Mouse (Mus musculus) hematopoietic stem cell, adult 5-6 weeks (primary cell): ENCODE results near the gene Sv2a. TPM values are rescaled to one million over a fixed set of nuclear protein-coding genes. Genes with fewer than 3 reads are reported as not detected.
"Not testable (repeated sequence)": the region's sequence is repeated elsewhere in the genome, so short reads cannot be mapped to it uniquely, and the experiment has no call there.

Experiments
- ATAC-seq, 2 experiments: fragments of 125-278 bp in 1 of 2; replicated peaks in 1 of 2; 2 replicates each; pipeline ENCODE4 v1.8.0; 2016 to 2017; ENCODE audit warnings: inconsistent platforms in 2 of 2, mild to moderate bottlenecking in 2 of 2, moderate number of reproducible peaks in 2 of 2, low read depth in 1 of 2, moderate TSS enrichment in 1 of 2; ENCODE audit not compliant: low FRiP score in 2 of 2, poor library complexity in 2 of 2, severe bottlenecking in 2 of 2, insufficient read depth in 1 of 2, low TSS enrichment in 1 of 2
- total RNA-seq: library from RNA; stranded (forward); fragments of 172-1452, 232-1000 nt; gene quantifications from 2 replicates; pipeline ENCODE4 v1.2.3, GENCODE M21; 2017

The Sv2a gene
- total RNA-seq, 1 experiment from 2014 or later = 1.2 TPM

DNA sequence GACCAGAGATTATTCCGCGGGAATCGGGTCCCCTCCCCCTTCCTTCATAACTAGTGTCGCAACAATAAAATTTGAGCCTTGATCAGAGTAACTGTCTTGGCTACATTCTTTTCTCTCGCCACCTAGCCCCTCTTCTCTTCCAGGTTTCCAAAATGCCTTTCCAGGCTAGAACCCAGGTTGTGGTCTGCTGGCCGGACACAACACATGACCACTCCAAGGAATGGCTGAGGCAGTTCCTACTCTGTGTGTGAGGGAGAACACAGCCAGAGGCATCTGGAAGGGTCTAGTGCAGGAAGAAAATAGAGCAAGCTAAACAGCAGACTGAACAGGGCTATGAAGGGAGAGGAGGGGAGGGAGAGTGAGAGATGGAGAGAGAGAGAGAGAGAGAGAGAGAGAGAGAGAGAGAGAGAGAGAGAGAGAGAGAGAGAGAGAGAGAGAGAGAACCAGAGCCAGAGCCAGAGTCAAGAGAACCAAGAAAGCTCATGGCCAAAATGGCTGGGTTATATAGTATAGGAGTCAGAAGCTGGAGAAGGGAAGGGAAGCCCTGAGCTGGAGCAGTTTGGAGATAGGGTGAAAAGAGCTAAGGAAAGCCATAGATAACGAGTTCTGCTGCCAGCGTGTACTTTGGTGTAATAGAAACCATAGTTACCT, 17.8 kb downstream of the Sv2a start:
- not testable (repeated sequence) for ATAC-seq

DNA sequence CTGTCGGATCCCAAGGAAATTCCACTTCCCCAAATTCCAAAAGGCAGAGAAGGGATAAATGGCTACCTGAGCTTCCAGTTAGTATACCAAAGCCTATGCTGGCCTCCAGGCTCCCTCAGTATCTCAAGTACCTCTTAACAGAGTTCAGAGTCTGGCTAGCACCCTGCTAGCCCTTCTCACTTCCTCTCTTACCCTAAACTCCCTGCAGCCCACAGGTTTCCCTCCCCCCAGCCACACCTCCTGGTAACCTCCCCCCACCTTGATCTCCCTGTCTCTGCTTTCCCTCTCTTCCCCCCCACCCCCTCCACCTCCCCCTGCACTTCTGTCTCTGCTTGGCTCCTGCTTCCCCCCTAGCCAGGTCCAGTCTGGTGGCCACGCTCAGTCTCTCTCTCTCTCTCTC, 18.8 kb downstream of the Sv2a start:
- ATAC-seq = no peak

GRCm38 (mm10) chr3:96207819-96208218, 26.9 kb downstream of the Sv2a start:
- no peak for ATAC-seq

DNA sequence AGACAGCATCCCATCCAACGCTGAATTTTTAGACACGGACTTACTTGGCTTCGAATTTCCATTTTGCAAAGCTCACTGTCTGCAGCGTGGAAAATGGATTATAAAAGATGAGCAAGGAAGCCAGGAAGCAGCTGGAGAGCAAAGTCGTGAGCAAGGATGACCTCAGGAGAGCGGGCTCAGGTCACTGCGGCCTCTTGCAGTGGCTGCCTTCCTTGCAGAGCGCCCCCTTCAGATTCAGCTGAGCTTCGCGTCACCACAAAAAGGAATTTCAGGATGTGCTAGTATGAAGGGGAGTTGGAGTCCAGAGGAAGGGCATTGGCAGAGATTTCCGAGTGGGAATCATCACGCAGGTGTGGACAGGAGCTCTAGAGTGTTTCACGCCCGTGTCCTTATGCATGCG, 28.3 kb downstream of the Sv2a start:
- no peak for ATAC-seq

GRCm38 (mm10) chr3:96219191-96219641, 38.3 kb downstream of the Sv2a start:
- peak; percentile 2 to 19; a peak in 1 of 4 replicates for ATAC-seq

GRCm38 (mm10) chr3:96219661-96220130, 38.7 kb downstream of the Sv2a start, which contains the start of the genes Bola1 and Hist2h2ab:
Gene Bola1 (minus strand): TSS chr3:96219709.
Gene Hist2h2ab (plus strand): TSS chr3:96219865.
- peak; percentile 57 to 68 for ATAC-seq

DNA sequence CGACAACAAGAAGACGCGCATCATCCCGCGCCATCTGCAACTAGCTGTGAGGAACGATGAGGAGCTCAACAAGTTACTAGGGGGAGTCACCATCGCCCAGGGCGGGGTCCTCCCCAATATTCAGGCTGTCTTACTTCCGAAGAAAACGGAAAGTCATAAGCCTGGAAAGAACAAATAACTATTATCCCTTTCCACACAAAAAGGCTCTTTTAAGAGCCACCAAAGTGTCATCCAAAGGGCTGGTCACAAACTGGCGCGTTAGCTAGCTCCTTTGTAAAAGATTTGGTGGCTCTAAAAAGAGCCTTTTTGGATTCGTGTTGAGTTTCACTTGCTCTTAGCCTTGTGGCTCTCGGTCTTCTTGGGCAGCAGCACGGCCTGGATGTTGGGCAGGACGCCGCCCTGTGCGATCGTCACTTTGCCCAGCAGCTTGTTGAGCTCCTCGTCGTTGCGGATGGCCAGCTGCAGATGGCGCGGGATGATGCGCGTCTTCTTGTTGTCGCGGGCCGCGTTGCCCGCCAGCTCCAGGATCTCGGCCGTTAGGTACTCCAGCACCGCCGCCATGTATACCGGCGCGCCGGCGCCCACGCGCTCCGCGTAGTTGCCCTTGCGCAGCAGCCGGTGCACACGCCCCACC, 39.3 kb downstream of the Sv2a start:
- not testable (repeated sequence) for ATAC-seq

- ATAC-seq = peak; percentile 78 to 88
Observed at GRCm38 (mm10) chr3:96220765-96221639, 40.1 kb downstream of the Sv2a start, which contains the start of the genes Hist2h2ac and Hist2h2be. Gene Hist2h2ac (minus strand): TSS chr3:96220880. Gene Hist2h2be (plus strand): TSS chr3:96221119.

DNA sequence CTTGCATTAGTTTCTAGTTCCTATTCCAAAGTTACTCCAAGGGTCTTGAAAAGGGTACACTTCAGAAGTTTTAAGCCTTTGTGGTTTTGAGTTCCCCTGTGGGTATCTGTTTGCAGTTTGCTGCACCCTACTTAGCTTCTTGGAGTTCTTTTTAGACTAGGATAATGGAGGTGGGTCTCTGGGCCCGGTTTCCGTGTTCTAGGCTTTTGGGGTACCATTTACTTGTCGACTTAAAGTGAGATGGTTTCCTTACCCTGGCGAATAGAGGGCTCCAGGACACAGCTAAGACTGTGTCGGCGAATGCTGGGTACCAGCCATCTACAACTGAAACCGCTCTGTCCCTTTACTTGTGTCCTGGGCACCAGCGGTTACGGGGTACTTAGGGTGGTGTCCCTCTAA, 40.7 kb downstream of the Sv2a start:
- no peak for ATAC-seq

- ATAC-seq = no peak
Observed at GRCm38 (mm10) chr3:96222774-96223173, 41.8 kb downstream of the Sv2a start.

DNA sequence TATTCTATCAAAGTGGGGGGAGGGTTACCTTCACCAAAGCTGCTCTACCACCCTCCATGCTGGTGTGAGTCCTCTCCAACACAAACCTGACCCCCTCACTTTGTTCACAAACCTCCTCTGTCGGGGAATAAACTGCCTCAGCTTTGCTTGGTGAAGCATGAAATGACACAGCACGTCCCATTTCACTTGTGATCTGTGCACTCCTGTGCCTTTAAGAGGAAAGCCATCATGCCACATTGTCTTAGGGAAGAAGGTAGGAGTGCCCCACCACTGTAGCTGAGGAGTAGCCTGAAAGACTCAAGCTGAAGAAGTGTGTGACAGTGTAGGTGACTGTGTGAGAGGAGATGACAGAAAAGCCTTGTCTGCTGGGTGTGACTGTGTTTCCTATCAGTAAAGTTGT, 44.5 kb downstream of the Sv2a start:
- ATAC-seq = no peak

DNA sequence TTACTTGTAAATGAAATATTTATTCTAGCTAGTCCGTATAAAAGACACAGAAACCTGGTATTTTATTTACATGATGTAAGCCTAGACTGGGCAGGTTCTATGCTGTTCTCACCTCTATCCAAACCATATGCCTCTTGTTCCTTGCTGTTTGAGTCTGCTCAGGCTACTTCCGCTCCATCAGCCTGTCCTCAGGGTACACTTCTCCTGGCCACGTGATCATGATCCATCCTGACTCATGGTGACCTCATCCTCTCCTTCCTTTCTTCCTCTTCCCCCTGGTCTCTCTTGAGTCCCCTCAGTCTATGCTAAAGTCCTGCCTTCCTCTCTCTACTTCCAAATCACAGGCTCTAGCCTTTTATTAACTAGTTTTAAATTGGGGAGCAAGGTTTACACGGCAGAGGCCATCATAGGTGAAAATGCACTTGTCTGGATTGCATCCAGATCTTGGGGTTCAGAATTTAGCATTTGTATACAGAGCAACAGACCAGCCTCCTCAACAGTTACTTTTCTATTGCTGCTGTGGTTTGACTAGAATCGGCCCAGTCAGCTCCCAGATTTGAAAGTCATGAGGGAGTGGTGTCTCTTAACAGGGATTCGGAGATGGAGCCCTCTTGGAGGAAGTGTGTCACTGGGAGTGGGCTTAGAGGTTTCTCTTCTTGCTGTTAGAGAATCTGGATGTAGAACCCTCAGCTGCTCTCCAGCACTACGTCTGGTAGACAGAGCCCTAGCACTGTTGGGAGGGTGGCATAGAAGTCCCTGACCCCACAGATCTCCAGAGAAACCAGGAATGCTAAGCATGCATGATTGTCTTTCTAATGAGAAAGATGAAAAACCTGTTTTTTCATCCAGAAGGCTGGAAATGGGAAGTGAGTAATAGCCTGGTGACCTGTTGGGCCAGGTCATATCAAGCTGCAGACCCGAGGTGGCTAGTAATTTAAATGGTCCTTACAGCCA, 46.0 kb downstream of the Sv2a start:
- peak in 1 of 2 experiments; percentile 43; a peak in 1 of 4 replicates for ATAC-seq

GRCm38 (mm10) chr3:96228828-96229227, 47.9 kb downstream of the Sv2a start:
- no peak for ATAC-seq

- 0 out of 4 replicates have a peak, but pooled peaks of 1 of the 2 experiments have one; percentile 23 for ATAC-seq
Observed at GRCm38 (mm10) chr3:96230404-96230803, 49.5 kb downstream of the Sv2a start.

DNA sequence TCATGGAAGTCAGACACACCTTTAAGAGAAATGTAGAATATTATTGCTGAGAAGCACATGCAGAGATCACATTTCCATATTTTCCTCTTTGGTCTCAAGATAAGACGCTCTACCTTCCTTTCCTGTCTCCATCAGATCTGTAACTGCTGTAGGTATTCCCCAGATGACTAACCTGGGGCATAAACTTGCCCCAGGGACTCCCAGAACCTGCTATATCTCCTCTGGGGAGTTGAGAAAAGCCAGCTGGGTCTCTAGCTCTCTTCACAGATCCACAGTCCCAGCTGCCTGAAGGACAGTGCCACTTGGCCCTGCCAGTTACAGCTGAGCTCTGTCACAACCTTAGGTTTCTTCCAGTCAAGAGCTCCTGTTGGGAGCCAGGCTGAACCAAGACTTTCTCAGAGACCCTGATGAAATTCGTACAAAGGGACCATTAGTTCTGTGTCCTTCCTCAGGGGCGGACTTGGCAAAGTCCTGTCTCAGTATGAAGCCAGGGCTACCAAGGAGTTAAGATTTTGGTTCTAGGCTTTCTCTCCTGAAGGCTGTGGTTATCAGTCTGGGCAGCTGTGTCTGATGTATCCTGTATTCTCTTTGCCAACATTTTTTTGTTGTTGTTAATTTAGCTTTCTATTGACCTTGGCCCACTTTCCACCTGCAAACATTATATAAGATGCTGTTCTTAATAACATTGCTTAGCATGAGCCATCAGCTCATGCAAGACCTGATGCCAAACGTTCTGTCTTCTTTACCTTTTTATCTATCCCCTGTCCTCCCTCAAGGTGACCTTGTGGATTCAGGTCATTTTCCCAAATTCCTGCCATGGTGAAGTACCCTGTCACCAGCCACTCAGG, 50.2 kb downstream of the Sv2a start:
- no peak for ATAC-seq

GRCm38 (mm10) chr3:96231758-96232120, 50.8 kb downstream of the Sv2a start:
- no peak for ATAC-seq
